23 mouse cellular contexts compared by ENCODE assay signal in genomic region chr13:56280356-56280755, GRCm38 (mm10). TPM values are rescaled to one million over a fixed set of nuclear protein-coding genes. Genes with fewer than 3 reads are reported as not detected.
A peak's percentile ranks its signal among the peaks of the same experiment; 100 is the strongest.
DNase-seq lines count a peak whose midpoint lies in the region; ATAC-seq and TF ChIP-seq lines count a peak whose summit lies in the region.
"Had no signal": no experiment of that assay in that cellular context is flagged by ENCODE, and none has a peak within 500 bp of the region (broad histone marks: within the 10 kb centered on the region; RNA-seq: fewer than 3 reads in every experiment).

No protein-coding gene starts in this region.

- no peak overlapping the region for H3K4me2 ChIP-seq in CH12.LX (ENCODE audit: insufficient read depth, low read depth, poor library complexity, severe bottlenecking)
- H3K4me2 ChIP-seq: forebrain, embryonic 12.5 days; heart, embryonic 15.5 days; limb, embryonic 12.5 days; neural tube, embryonic 12.5 days had no signal

- no peak overlapping the region for H3K27ac ChIP-seq in cerebellum, adult 2 months (ENCODE audit: insufficient read depth, low read length)
- H3K27ac ChIP-seq in layer of hippocampus, adult 2 months, result no peak overlapping the region
- no peak overlapping the region for H3K27ac ChIP-seq in CH12.LX (ENCODE audit: insufficient read depth, low read depth)
- H3K27ac ChIP-seq in bone marrow macrophage, adult 2 months (ENCODE audit: insufficient read depth, low read depth, low read length), result no peak overlapping the region
- H3K27ac ChIP-seq: forebrain, embryonic 12.5 days; heart, embryonic 15.5 days; limb, embryonic 12.5 days; neural tube, embryonic 12.5 days had no signal

- no peak overlapping the region for H3K4me3 ChIP-seq in cerebellum, adult 2 months (replicated peaks; ENCODE audit: insufficient read depth, low read depth, low read length)
- H3K4me3 ChIP-seq in layer of hippocampus, adult 2 months, result no peak overlapping the region
- no peak overlapping the region for H3K4me3 ChIP-seq in CH12.LX (replicated peaks in 1 of 3; ENCODE audit: low read depth in 2 of 3, low read length in 2 of 3, poor library complexity in 1 of 3)
- no peak overlapping the region for H3K4me3 ChIP-seq in bone marrow macrophage, adult 2 months (ENCODE audit: insufficient read depth, low read length)
- H3K4me3 ChIP-seq: forebrain, embryonic 12.5 days; heart, embryonic 15.5 days; limb, embryonic 12.5 days; megakaryocyte, embryonic 14.5 days; neural tube, embryonic 12.5 days had no signal

- TF ChIP-seq POLR2A in cerebellum, adult 2 months (IDR thresholded peaks at IDR 0.05; ENCODE audit: borderline replicate concordance, insufficient read depth, low read length), result no peak
- TF ChIP-seq POLR2A in CH12.LX (IDR thresholded peaks at IDR 0.05; ENCODE audit: low read depth, low read length), result no peak
- TF ChIP-seq POLR2A in bone marrow macrophage, adult 2 months (IDR thresholded peaks at IDR 0.05; ENCODE audit: borderline replicate concordance, low read depth, low read length), result no peak

- no peaks in the 10 kb centered on the region for H3K9me3 ChIP-seq in CH12.LX (replicated peaks; ENCODE audit: low read length)
- H3K9me3 ChIP-seq: forebrain, embryonic 12.5 days; heart, embryonic 15.5 days; limb, embryonic 12.5 days; neural tube, embryonic 12.5 days had no signal

- dilution Hi-C loops in CH12.LX (cut with MboI; ENCODE audit: extremely low pct_ligation_motif_present, extremely low pct_unique_long_range_greater_than_20kb, low sequenced_read_pairs), result no loop called here

- no peak for DNase-seq in cerebellum, adult 2 months
- DNase-seq in cerebellum, adult 11 months, result no peak
- no peak for DNase-seq in layer of hippocampus, adult 2 months (ENCODE audit: low spot score in 2 of 2)
- no peak for DNase-seq in layer of hippocampus, postnatal 14 days (ENCODE audit: low spot score in 2 of 2)
- no peak for DNase-seq in CH12.LX (ENCODE audit: extremely low read depth)
- no peak for DNase-seq in urinary bladder, postnatal 25 days (ENCODE audit: low spot score)
- DNase-seq: cerebellum, adult 11-12 months; kidney, adult 11 months; layer of hippocampus, postnatal 36 days; right cerebral cortex, postnatal 4 days; thymus, postnatal 14 days had no signal

- 82% methylated on average over 6 of the region's 6 CpGs for WGBS in cerebellum, adult 2 months

- H3K79me2 ChIP-seq in CH12.LX (replicated peaks; ENCODE audit: control insufficient read depth, extremely low read depth, insufficient read depth, poor library complexity, severe bottlenecking), result no peaks in the 10 kb centered on the region

- no peaks in the 10 kb centered on the region for H3K27me3 ChIP-seq in cerebellum, adult 2 months (ENCODE audit: control insufficient read depth, insufficient read depth, low read length)
- peaks cover 35% of the 10 kb centered on the region for H3K27me3 ChIP-seq in CH12.LX (replicated peaks)

- H3K9ac ChIP-seq in CH12.LX (ENCODE audit: insufficient read depth, low read depth), result no peak overlapping the region
- H3K9ac ChIP-seq: forebrain, embryonic 12.5 days; heart, embryonic 15.5 days; limb, embryonic 12.5 days; neural tube, embryonic 12.5 days had no signal

- TF ChIP-seq CTCF in cerebellum, adult 2 months (IDR thresholded peaks at IDR 0.05; ENCODE audit: borderline replicate concordance, insufficient read depth, low read depth, low read length), result peak; percentile 28; the same call in 1 of the 2 replicates
- TF ChIP-seq CTCF in layer of hippocampus, adult 2 months (conservative IDR thresholded peaks at IDR 0.05), result peak; percentile 69
- peak; percentile 36 to 62 for TF ChIP-seq CTCF in CH12.LX (conservative IDR thresholded peaks at IDR 0.05 in 1 of 2, IDR thresholded peaks at IDR 0.05 in 1 of 2; ENCODE audit: low read depth in 2 of 2, low read length in 2 of 2)
- peak; percentile 49; the same call in 1 of the 2 replicates for TF ChIP-seq CTCF in bone marrow macrophage, adult 2 months (IDR thresholded peaks at IDR 0.05; ENCODE audit: low read depth, low read length)

- no peaks in the 10 kb centered on the region for H3K36me3 ChIP-seq in CH12.LX (replicated peaks in 1 of 2; ENCODE audit: control insufficient read depth in 1 of 2, insufficient read depth in 1 of 2, low read length in 1 of 2)
- H3K36me3 ChIP-seq: forebrain, embryonic 12.5 days; G1E; heart, embryonic 15.5 days; limb, embryonic 12.5 days; neural tube, embryonic 12.5 days had no signal

- no peak for TF ChIP-seq EP300 in CH12.LX (IDR thresholded peaks at IDR 0.05; ENCODE audit: low read length)

- no peaks in the 10 kb centered on the region for H3K4me1 ChIP-seq in cerebellum, adult 2 months (ENCODE audit: control insufficient read depth, insufficient read depth, low read length)
- H3K4me1 ChIP-seq in CH12.LX (ENCODE audit: control insufficient read depth in 1 of 2, insufficient read depth in 2 of 2), result peaks cover 3 to 4% of the 10 kb centered on the region in 2 experiments
- H3K4me1 ChIP-seq in bone marrow macrophage, adult 2 months (ENCODE audit: control insufficient read depth, insufficient read depth, low read length), result no peaks in the 10 kb centered on the region
- H3K4me1 ChIP-seq: forebrain, embryonic 12.5 days; heart, embryonic 15.5 days; limb, embryonic 12.5 days; neural tube, embryonic 12.5 days had no signal

- no peak for ATAC-seq in erythroid progenitor cell, adult 5-6 weeks (replicated peaks; ENCODE audit: low FRiP score, poor library complexity, severe bottlenecking)
- ATAC-seq: activated CD4-positive, CD25-positive, alpha-beta regulatory T cell, adult 4 months had no signal

- in situ Hi-C loops in CH12.LX (cut with MboI; ENCODE audit: low pct_ligation_motif_present, low pct_unique_long_range_greater_than_20kb, low sequenced_read_pairs), result loop anchor here (5.0 to 25.0 kb wide), 2 partner anchors 152 to 407 kb away; no protein-coding TSS in a partner anchor

- TF ChIP-seq RAD21 in CH12.LX (IDR thresholded peaks at IDR 0.05; ENCODE audit: low read depth, low read length), result no peak

TF ChIP-seq in CH12.LX, 34 proteins besides CTCF, POLR2A, EP300 and RAD21:
- TF ChIP-seq E2F4 (IDR thresholded peaks at IDR 0.05; ENCODE audit: insufficient replicate concordance, low read depth, low read length) (no peak), BHLHE40 (IDR thresholded peaks at IDR 0.05; ENCODE audit: low read depth, low read length) (no peak), USF1 (IDR thresholded peaks at IDR 0.05; ENCODE audit: low read depth, low read length) (no peak)

RNA-seq across cellular contexts. Expression of gene Cxcl14, which starts 16.0 kb away (rescaled TPM):
- 65.0 and 78.2 TPM in 2 replicates for polyA plus RNA-seq in cerebellum, adult 2 months (2012; rRNA removed)
- total RNA-seq in layer of hippocampus, adult 2 months (2021), result 100 to 1,000 TPM; 123 to 125 TPM
- total RNA-seq in layer of hippocampus, postnatal 14 days (2021), result 100 to 1,000 TPM in 1 of 2 experiments, 10 to 100 TPM in 1; 98.6 to 114 TPM
- total RNA-seq in CH12.LX (2012; rRNA removed), result not detected in 2 replicates
- total RNA-seq in CH12.LX (2014; rRNA removed), result not detected in 2 replicates
- not detected in 2 replicates for polyA plus RNA-seq in CH12.LX (2012; ENCODE audit: insufficient read length, low read depth)
- 0.73 and 1.5 TPM in 2 replicates for polyA plus RNA-seq in bone marrow macrophage, adult 2 months (2012; ENCODE audit: insufficient read depth, insufficient read length, missing spikeins)
- total RNA-seq in erythroid progenitor cell, adult 5-6 weeks (2015; ENCODE audit: low replicate concordance), result 1.1 and 2.9 TPM in 2 replicates
- total RNA-seq in erythroid progenitor cell, adult 5-6 weeks (2017; ENCODE audit: low replicate concordance), result 1.9 and 2.6 TPM in 2 replicates
- total RNA-seq: G1E had no signal
- polyA plus RNA-seq: activated CD4-positive, CD25-positive, alpha-beta regulatory T cell, adult 4 months; G1E had no signal

RNA-seq across cellular contexts. Expression of gene Neurog1, which starts 28.4 kb away (rescaled TPM):
- polyA plus RNA-seq in cerebellum, adult 2 months (2012; rRNA removed), result not detected in 2 replicates
- under 1 TPM in 1 of 2 experiments, not detected in 1; 0.20 TPM for total RNA-seq in layer of hippocampus, adult 2 months (2021)
- not detected for total RNA-seq in layer of hippocampus, postnatal 14 days (2021)
- total RNA-seq in CH12.LX (2012; rRNA removed) (not detected in 2 replicates), CH12.LX (2014; rRNA removed) (not detected in 2 replicates)
- polyA plus RNA-seq in CH12.LX (2012; ENCODE audit: insufficient read length, low read depth), result not detected in 2 replicates
- polyA plus RNA-seq in bone marrow macrophage, adult 2 months (2012; ENCODE audit: insufficient read depth, insufficient read length, missing spikeins), result not detected in 2 replicates
- total RNA-seq in erythroid progenitor cell, adult 5-6 weeks (2015; ENCODE audit: low replicate concordance), result not detected in 2 replicates
- not detected in 2 replicates for total RNA-seq in erythroid progenitor cell, adult 5-6 weeks (2017; ENCODE audit: low replicate concordance)
- polyA plus RNA-seq: activated CD4-positive, CD25-positive, alpha-beta regulatory T cell, adult 4 months; G1E; gonadal fat pad, adult 2 months; heart, embryonic 15.5 days; limb, embryonic 12.5 days; lung, embryonic 16.5 days; stomach, embryonic 14.5 days had no signal

Comparison
In these comparisons a context has a peak if more than half of its experiments do, and no peak if none do; other contexts are left out.
1. RNA of gene Cxcl14, which starts 16.0 kb away (total RNA-seq): 123 to 125 TPM in layer of hippocampus, adult 2 months and 98.6 to 114 TPM in layer of hippocampus, postnatal 14 days; 1.1 to 2.9 TPM in erythroid progenitor cell, adult 5-6 weeks and not detected in CH12.LX; every median in the first group is over 10 times any median in the second.
2. Peak in every context shown above with its lines, with median percentiles within 50 percentile points of each other: CTCF ChIP-seq.